Mouse (Mus musculus): Measurements from ENCODE around the gene Oma1. TPM values are rescaled to one million over a fixed set of nuclear protein-coding genes. Genes with fewer than 3 reads are reported as not detected.

The Oma1 gene
- 2.2 and 3.7 TPM in 2 replicates for polyA plus RNA-seq (2012; rRNA removed)

GRCm38 (mm10) chr4:103313587-103314525 lies at the start of gene Oma1:
Gene Oma1, plus strand, starts transcription at chr4:103313812.

GRCm38 (mm10) chr4:103290763-103291162 lies 22.8 kb upstream of the Oma1 start, which contains the start of gene 4921539E11Rik:
Gene 4921539E11Rik, minus strand, starts transcription at chr4:103290863.

Other genes starting within 250 kb of the Oma1 start
- 1.5 and 2.0 TPM in 2 replicates for gene Mier1, start 199.4 kb upstream of the Oma1 start, polyA plus RNA-seq (2012; rRNA removed)
- 0.11 and 0.18 TPM in 2 replicates for gene Wdr78, start 199.3 kb upstream of the Oma1 start, polyA plus RNA-seq (2012; rRNA removed)
- gene Slc35d1, start 98.6 kb upstream of the Oma1 start, polyA plus RNA-seq (2012; rRNA removed), result 1.5 and 3.0 TPM in 2 replicates
- not detected in 2 replicates for gene 4921539E11Rik, start 22.9 kb upstream of the Oma1 start, polyA plus RNA-seq (2012; rRNA removed)